Mouse (Mus musculus) G1E (cell line): ENCODE results near the gene Dhodh. TPM values are rescaled to one million over a fixed set of nuclear protein-coding genes. Genes with fewer than 3 reads are reported as not detected.

Source experiments
- ATAC-seq: 2 replicates; pipeline ENCODE4 v1.8.0; 2016; ENCODE audit warnings: mild to moderate bottlenecking; ENCODE audit not compliant: insufficient number of reproducible peaks, poor library complexity, low FRiP score, severe bottlenecking; ENCODE audit errors: extremely low read depth
- DNase-seq: peaks from one replicate; pipeline ENCODE4 v3.0.0; 2012; ENCODE audit warnings: low spot score
- H3K27me3 ChIP-seq: 2 replicates; pipeline ENCODE4 v1.6.1; 2012; ENCODE audit warnings: mild to moderate bottlenecking, low read length, inconsistent platforms; ENCODE audit not compliant: insufficient read depth
- H3K36me3 ChIP-seq: replicated peaks from 2 replicates; pipeline ENCODE3; 2012; ENCODE audit warnings: mild to moderate bottlenecking, inconsistent platforms
- H3K4me1 ChIP-seq: 2 replicates; pipeline ENCODE4 v1.6.1; 2012; ENCODE audit warnings: low read depth, low read length, inconsistent platforms, mixed read lengths; ENCODE audit not compliant: insufficient read depth
- H3K4me3 ChIP-seq: 2 replicates; pipeline ENCODE4 v1.5.1; 2012; ENCODE audit warnings: low read depth, mild to moderate bottlenecking, inconsistent platforms, low read length, moderate library complexity, mixed read lengths
- H3K9me3 ChIP-seq: replicated peaks from 2 replicates; pipeline ENCODE4 v1.6.1; 2012; ENCODE audit warnings: inconsistent platforms
- CTCF ChIP-seq: IDR thresholded peaks from 2 replicates; pipeline ENCODE4 v1.5.1; 2012; ENCODE audit warnings: low read depth, low read length, inconsistent platforms, mixed read lengths
- GATA1 ChIP-seq: IDR thresholded peaks from 2 replicates; pipeline ENCODE4 v1.6.1; 2012; ENCODE audit warnings: borderline replicate concordance, low read length, inconsistent platforms, mixed read lengths
- GATA2 ChIP-seq: IDR thresholded peaks from 2 replicates; pipeline ENCODE4 v1.6.1; 2012; ENCODE audit warnings: low read depth, low read length, inconsistent platforms, borderline replicate concordance
- POLR2AphosphoS5 ChIP-seq: IDR thresholded peaks from 2 replicates; pipeline ENCODE4 v1.6.1; 2012; ENCODE audit warnings: low read depth, low read length, inconsistent platforms; ENCODE audit not compliant: insufficient replicate concordance
- TAL1 ChIP-seq: conservative IDR thresholded peaks from 2 replicates; pipeline ENCODE4 v1.6.1; 2012; ENCODE audit warnings: low read depth, low read length, inconsistent platforms, mixed read lengths
- polyA plus RNA-seq: library from polyadenylated mRNA; stranded (reverse); fragments of >175 nt; gene quantifications from 2 replicates; pipeline ENCODE4 v1.2.3, GENCODE M21; 2012
- total RNA-seq, 2 experiments: library from RNA; stranded (forward) in 1 of 2; stranded (reverse) in 1 of 2; fragments of 200-1000 nt in 1 of 2; fragments of >200 nt in 1 of 2; fragmentation: Nextera tagmentation in 1 of 2; gene quantifications; 2 replicates each; pipeline ENCODE4 v1.2.3; 2014 to 2017

The Dhodh gene
- total and polyA plus RNA-seq, 3 experiments: 23.7 to 110 (median 24.6) TPM

DNA sequence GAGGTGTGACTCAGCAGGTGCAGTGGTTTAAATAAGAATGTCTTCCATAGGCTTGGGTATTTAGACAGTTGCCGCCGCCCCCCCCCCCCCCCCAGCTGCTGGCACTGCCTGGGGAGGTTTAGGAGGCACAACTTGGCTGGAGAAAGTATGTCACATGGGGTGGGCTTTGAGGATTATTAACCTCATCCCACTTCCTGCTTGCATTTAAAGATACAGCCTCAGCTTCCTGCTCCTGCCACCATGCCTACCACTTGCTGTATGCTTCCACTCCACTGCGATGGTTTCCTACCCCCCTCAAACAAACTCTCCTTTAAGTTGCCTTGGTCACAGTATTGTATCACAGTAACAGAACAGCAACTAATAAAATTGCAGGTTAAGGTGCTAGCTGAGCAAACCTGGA is 64.4 kb downstream of the Dhodh start:
- H3K4me3 ChIP-seq: no peak overlapping the region
- no peak for DNase-seq
- H3K4me1 ChIP-seq: peaks cover 4% of the 10 kb centered on the region
- H3K27me3 ChIP-seq: no peaks in the 10 kb centered on the region
- no peak for TF ChIP-seq GATA2
- no peak for TF ChIP-seq GATA1
- TF ChIP-seq CTCF: no peak
- TF ChIP-seq TAL1: no peak
- no peak for TF ChIP-seq POLR2AphosphoS5
- peaks cover 29% of the 10 kb centered on the region for H3K36me3 ChIP-seq
- ATAC-seq: no peak
- H3K9me3 ChIP-seq: no peaks in the 10 kb centered on the region

DNA sequence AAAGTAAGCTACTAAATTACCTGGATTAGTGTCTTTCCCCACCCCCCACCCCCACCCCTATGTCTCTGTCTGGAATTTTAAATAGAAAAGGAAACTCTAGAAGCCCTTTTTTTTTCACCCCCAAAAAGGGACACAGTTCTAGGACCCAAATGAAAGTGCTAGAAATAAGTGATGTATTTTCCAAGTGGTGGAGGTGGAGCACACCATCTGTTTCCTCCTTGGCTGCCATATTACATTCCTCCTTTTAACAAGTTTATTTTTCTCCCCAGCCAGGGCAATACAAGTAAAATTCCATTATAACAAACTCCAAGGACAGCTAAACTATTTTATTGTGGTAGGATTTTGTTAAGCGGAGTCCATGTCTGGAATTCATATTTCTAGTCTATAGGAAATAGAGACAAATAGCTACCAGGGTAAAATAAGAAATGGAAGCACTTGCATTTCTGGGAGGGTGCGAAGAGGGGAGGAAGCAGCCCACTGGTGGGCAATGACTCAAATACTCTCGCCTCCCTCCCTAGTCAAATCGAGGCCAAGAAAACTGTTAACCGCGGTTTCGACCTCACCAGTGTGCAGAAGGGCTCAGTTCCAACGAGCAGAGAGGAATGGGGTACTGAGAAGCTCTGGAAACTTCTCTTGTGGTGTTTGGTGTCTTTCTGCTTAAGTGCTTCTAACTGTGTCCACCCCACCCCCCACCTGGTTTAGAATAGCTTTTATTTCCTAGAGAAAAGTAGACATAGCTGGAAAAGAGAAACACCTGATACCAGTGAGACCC is 65.5 kb downstream of the Dhodh start:
- H3K4me1 ChIP-seq: peaks cover 4% of the 10 kb centered on the region
- no peak for DNase-seq
- ATAC-seq: no peak
- H3K36me3 ChIP-seq: peaks cover 18% of the 10 kb centered on the region
- no peak overlapping the region for H3K4me3 ChIP-seq
- no peaks in the 10 kb centered on the region for H3K27me3 ChIP-seq
- TF ChIP-seq GATA1 (no peak), TAL1 (no peak), CTCF (no peak), POLR2AphosphoS5 (no peak), GATA2 (no peak)
- H3K9me3 ChIP-seq: no peaks in the 10 kb centered on the region

DNA sequence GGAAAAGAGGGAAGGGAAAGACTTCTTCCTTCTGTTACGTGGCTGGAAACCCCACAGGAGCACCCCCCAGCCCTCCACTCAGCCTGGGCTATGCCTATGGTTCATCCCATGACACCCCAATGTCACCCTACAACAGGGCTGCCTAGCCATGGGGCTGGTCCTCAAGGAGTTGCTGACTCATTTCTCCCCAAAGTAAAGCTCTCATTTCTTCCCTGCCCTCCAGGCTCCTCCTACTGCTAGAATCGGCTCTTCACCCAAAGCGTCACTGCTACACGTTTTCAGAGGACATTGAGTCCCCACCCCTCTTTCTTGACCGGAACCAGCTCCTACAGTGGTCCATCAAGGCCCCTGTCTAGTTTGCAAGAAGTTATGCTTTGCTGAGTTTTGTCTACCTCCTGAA is 66.3 kb downstream of the Dhodh start:
- Histone ChIP-seq H3K9me3 (no peaks in the 10 kb centered on the region), H3K36me3 (peaks cover 10% of the 10 kb centered on the region), H3K4me3 (no peak overlapping the region), H3K27me3 (no peaks in the 10 kb centered on the region), H3K4me1 (peaks cover 4% of the 10 kb centered on the region)
- ATAC-seq (peak; percentile 37; the same call in 1 of the 2 replicates), DNase-seq (no peak)
- TF ChIP-seq GATA2 (no peak), POLR2AphosphoS5 (no peak), GATA1 (no peak), CTCF (no peak), TAL1 (no peak)

Other genes with a start within 250 kb of the Dhodh start
- gene Pmfbp1, start 114.6 kb downstream of the Dhodh start, total RNA-seq (2014; fragmentation: Nextera tagmentation): not detected in 2 replicates
- 0.05 TPM in 1 of 2 replicates, not detected in the other for gene Pmfbp1, start 114.6 kb downstream of the Dhodh start, total RNA-seq (2017)
- gene Pmfbp1, start 114.6 kb downstream of the Dhodh start, polyA plus RNA-seq: not detected in 2 replicates
- gene Dhx38, start 42.8 kb downstream of the Dhodh start, total RNA-seq (2014; fragmentation: Nextera tagmentation): 16.3 and 22.9 TPM in 2 replicates
- gene Dhx38, start 42.8 kb downstream of the Dhodh start, total RNA-seq (2017): 36.1 and 37.5 TPM in 2 replicates
- gene Dhx38, start 42.8 kb downstream of the Dhodh start, polyA plus RNA-seq: 26.8 and 34.1 TPM in 2 replicates
- gene Txnl4b, start 42.8 kb downstream of the Dhodh start, total RNA-seq (2014; fragmentation: Nextera tagmentation): 9.6 and 10.5 TPM in 2 replicates
- gene Txnl4b, start 42.8 kb downstream of the Dhodh start, total RNA-seq (2017): 20.3 TPM in 2 replicates
- 6.1 and 8.1 TPM in 2 replicates for gene Txnl4b, start 42.8 kb downstream of the Dhodh start, polyA plus RNA-seq
- not detected in 2 replicates for gene Hp, start 29.5 kb downstream of the Dhodh start, total RNA-seq (2014; fragmentation: Nextera tagmentation)
- gene Hp, start 29.5 kb downstream of the Dhodh start, total RNA-seq (2017): not detected in 2 replicates
- gene Hp, start 29.5 kb downstream of the Dhodh start, polyA plus RNA-seq: 0.24 and 0.28 TPM in 2 replicates
- 23.9 and 30.0 TPM in 2 replicates for gene Pkd1l3, start 5.8 kb upstream of the Dhodh start, total RNA-seq (2014; fragmentation: Nextera tagmentation)
- gene Pkd1l3, start 5.8 kb upstream of the Dhodh start, total RNA-seq (2017): 7.0 and 11.2 TPM in 2 replicates
- gene Pkd1l3, start 5.8 kb upstream of the Dhodh start, polyA plus RNA-seq: 2.2 and 3.5 TPM in 2 replicates
- gene Ist1, start 84.6 kb upstream of the Dhodh start, total RNA-seq (2014; fragmentation: Nextera tagmentation): 55.1 and 69.7 TPM in 2 replicates
- gene Ist1, start 84.6 kb upstream of the Dhodh start, total RNA-seq (2017): 88.4 and 92.4 TPM in 2 replicates
- gene Ist1, start 84.6 kb upstream of the Dhodh start, polyA plus RNA-seq: 23.4 and 25.8 TPM in 2 replicates
- 4.7 and 7.9 TPM in 2 replicates for gene Zfp821, start 96.9 kb upstream of the Dhodh start, total RNA-seq (2014; fragmentation: Nextera tagmentation)
- gene Zfp821, start 96.9 kb upstream of the Dhodh start, total RNA-seq (2017): 10.4 and 12.0 TPM in 2 replicates
- gene Zfp821, start 96.9 kb upstream of the Dhodh start, polyA plus RNA-seq: 4.7 and 5.1 TPM in 2 replicates
- 27.6 and 29.5 TPM in 2 replicates for gene Atxn1l, start 129.1 kb upstream of the Dhodh start, total RNA-seq (2014; fragmentation: Nextera tagmentation)
- gene Atxn1l, start 129.1 kb upstream of the Dhodh start, total RNA-seq (2017): 18.4 and 20.7 TPM in 2 replicates
- 33.4 and 36.8 TPM in 2 replicates for gene Atxn1l, start 129.1 kb upstream of the Dhodh start, polyA plus RNA-seq
- 114 and 127 TPM in 2 replicates for gene Ap1g1, start 169.9 kb upstream of the Dhodh start, total RNA-seq (2014; fragmentation: Nextera tagmentation)
- 76.0 and 87.5 TPM in 2 replicates for gene Ap1g1, start 169.9 kb upstream of the Dhodh start, total RNA-seq (2017)
- gene Ap1g1, start 169.9 kb upstream of the Dhodh start, polyA plus RNA-seq: 49.3 and 73.7 TPM in 2 replicates